Mouse (Mus musculus): Measurements from ENCODE around the gene Tbc1d9. TPM values are rescaled to one million over a fixed set of nuclear protein-coding genes. Genes with fewer than 3 reads are reported as not detected.

Gene Tbc1d9
- polyA plus RNA-seq, 1 experiment: 18.5 TPM

DNA sequence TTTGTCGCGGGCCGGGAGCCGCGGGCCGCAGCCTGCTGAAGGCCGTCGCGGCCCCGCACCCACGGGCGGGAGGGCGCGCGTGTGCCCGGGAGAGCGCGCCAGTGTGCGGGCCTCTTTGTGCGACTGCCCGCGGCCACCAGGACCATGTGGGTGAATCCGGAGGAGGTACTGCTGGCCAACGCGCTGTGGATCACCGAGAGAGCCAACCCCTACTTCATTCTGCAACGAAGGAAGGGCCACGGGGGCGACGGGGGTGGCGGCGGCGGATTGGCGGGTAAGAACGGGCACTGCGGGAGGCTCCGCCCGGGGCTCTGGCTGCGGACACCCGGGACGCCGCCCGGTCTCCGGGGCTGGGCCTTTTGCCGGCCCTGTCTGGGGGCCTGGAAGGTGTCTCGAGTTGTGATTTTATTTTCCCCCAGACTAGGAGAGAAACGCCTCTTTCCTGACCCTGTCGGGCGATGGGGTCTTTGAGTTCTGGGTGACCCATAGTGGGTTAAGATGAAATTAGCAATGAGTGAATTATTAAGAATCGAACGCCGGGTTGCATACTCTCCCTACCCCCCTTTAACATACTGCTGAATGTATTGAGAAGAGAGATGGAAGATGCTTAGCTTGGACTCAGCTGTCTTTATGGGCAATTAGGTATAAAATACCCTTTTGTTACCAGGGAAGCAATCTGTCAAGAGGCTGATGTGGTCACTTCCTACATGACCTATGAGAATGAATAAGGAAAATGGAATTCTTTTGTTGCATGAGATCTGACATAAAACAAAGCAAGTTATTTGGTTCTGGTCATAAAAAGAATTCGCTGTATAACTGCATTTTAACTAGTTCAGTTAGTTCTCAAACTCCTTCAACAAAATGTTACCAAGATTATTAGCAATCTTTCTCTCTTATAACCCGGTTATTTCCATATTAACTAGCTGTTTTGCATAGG lies 1.0 kb downstream of the Tbc1d9 start, which contains the start of gene Gm10645:
Gene Gm10645, minus strand, starts transcription at position 240 of the 937 bp plus-strand sequence.
- WGBS: 7% methylated on average over 54 of the region's 54 CpGs
- DNase-seq (ENCODE audit: low read depth in 1 of 2, low spot score in 2 of 2): peak in 1 of 2 experiments; percentile 11
- Histone ChIP-seq H3K27ac (ENCODE audit: insufficient read depth, low read length) (peak within 1 kb of the TSS; percentile 70), H3K4me1 (ENCODE audit: control insufficient read depth, insufficient read depth, insufficient read length) (peaks cover 4% of the 10 kb centered on the region; the same call in 1 of the 2 replicates), H3K27me3 (ENCODE audit: control insufficient read depth, insufficient read depth, low read length) (peaks cover 10% of the 10 kb centered on the region), H3K4me3 (ENCODE audit: extremely low read depth, insufficient read depth, insufficient read length) (peak within 1 kb of the TSS; percentile 66), H3K36me3 (ENCODE audit: control insufficient read depth, insufficient read depth, low read length) (no peaks in the 10 kb centered on the region)
- TF ChIP-seq POLR2A (IDR thresholded peaks at IDR 0.05; ENCODE audit: low read depth, low read length) (no peak), CTCF (IDR thresholded peaks at IDR 0.05; ENCODE audit: extremely low read depth, insufficient read depth, insufficient read length, insufficient replicate concordance) (no peak)

DNA sequence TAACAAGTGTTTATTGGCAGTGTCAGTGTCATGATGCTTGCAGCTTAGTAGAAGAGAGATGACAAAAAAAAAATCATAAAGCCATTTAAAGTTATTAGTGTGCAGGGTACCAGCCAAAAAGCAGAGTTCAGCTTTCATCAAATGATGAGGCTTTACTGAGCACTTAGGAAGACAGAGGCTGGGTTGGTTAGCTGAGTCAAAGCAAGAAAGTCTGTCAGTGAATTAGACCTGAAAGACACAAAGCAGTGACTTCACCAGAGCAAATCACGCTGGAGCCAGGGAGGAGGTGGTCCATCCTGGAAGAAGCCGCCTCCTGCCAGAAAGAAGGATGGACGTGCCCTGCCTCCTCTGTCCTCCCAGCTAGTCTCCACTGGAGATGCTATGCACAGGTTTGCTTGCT lies 2.8 kb downstream of the Tbc1d9 start:
- no peaks in the 10 kb centered on the region for H3K36me3 ChIP-seq (ENCODE audit: control insufficient read depth, insufficient read depth, low read length)
- TF ChIP-seq CTCF (IDR thresholded peaks at IDR 0.05; ENCODE audit: extremely low read depth, insufficient read depth, insufficient read length, insufficient replicate concordance) (no peak), POLR2A (IDR thresholded peaks at IDR 0.05; ENCODE audit: low read depth, low read length) (no peak)
- H3K27ac ChIP-seq (ENCODE audit: insufficient read depth, low read length): no peak overlapping the region
- 88% methylated on average over 3 of the region's 3 CpGs for WGBS
- H3K4me3 ChIP-seq (ENCODE audit: extremely low read depth, insufficient read depth, insufficient read length): no peak overlapping the region; the same call in 1 of the 2 replicates
- no peak for DNase-seq (ENCODE audit: low read depth in 1 of 2, low spot score in 2 of 2)
- H3K27me3 ChIP-seq (ENCODE audit: control insufficient read depth, insufficient read depth, low read length): peaks cover 10% of the 10 kb centered on the region
- peaks cover 4% of the 10 kb centered on the region; the same call in 1 of the 2 replicates for H3K4me1 ChIP-seq (ENCODE audit: control insufficient read depth, insufficient read depth, insufficient read length)

- no peak overlapping the region for H3K4me3 ChIP-seq (ENCODE audit: extremely low read depth, insufficient read depth, insufficient read length)
- no peak for TF ChIP-seq CTCF (IDR thresholded peaks at IDR 0.05; ENCODE audit: extremely low read depth, insufficient read depth, insufficient read length, insufficient replicate concordance)
- no peak for TF ChIP-seq POLR2A (IDR thresholded peaks at IDR 0.05; ENCODE audit: low read depth, low read length)
- no peak overlapping the region for H3K27ac ChIP-seq (ENCODE audit: insufficient read depth, low read length)
- WGBS: 71% methylated on average over 3 of the region's 3 CpGs
- peaks cover 10% of the 10 kb centered on the region for H3K27me3 ChIP-seq (ENCODE audit: control insufficient read depth, insufficient read depth, low read length)
- peaks cover 4% of the 10 kb centered on the region; the same call in 1 of the 2 replicates for H3K4me1 ChIP-seq (ENCODE audit: control insufficient read depth, insufficient read depth, insufficient read length)
- no peak for DNase-seq (ENCODE audit: low read depth in 1 of 2, low spot score in 2 of 2)
- no peaks in the 10 kb centered on the region for H3K36me3 ChIP-seq (ENCODE audit: control insufficient read depth, insufficient read depth, low read length)
Observed at GRCm38 (mm10) chr8:83169127-83169526, 4.0 kb downstream of the Tbc1d9 start.

- H3K27ac ChIP-seq (ENCODE audit: insufficient read depth, low read length): no peak overlapping the region
- peaks cover 10% of the 10 kb centered on the region for H3K27me3 ChIP-seq (ENCODE audit: control insufficient read depth, insufficient read depth, low read length)
- no peak for TF ChIP-seq POLR2A (IDR thresholded peaks at IDR 0.05; ENCODE audit: low read depth, low read length)
- no peak for TF ChIP-seq CTCF (IDR thresholded peaks at IDR 0.05; ENCODE audit: extremely low read depth, insufficient read depth, insufficient read length, insufficient replicate concordance)
- H3K4me3 ChIP-seq (ENCODE audit: extremely low read depth, insufficient read depth, insufficient read length): no peak overlapping the region
- DNase-seq (ENCODE audit: low read depth in 1 of 2, low spot score in 2 of 2): peak in 1 of 2 experiments; percentile 26
- no peaks in the 10 kb centered on the region for H3K36me3 ChIP-seq (ENCODE audit: control insufficient read depth, insufficient read depth, low read length)
- 70% methylated on average over 2 of the region's 2 CpGs for WGBS
- H3K4me1 ChIP-seq (ENCODE audit: control insufficient read depth, insufficient read depth, insufficient read length): peaks cover 4% of the 10 kb centered on the region; the same call in 1 of the 2 replicates
Observed at GRCm38 (mm10) chr8:83169709-83170108, 4.6 kb downstream of the Tbc1d9 start.

- no peak overlapping the region for H3K4me3 ChIP-seq (ENCODE audit: extremely low read depth, insufficient read depth, insufficient read length)
- no peak for DNase-seq (ENCODE audit: low read depth in 1 of 2, low spot score in 2 of 2)
- peaks cover 3% of the 10 kb centered on the region; the same call in 1 of the 2 replicates for H3K4me1 ChIP-seq (ENCODE audit: control insufficient read depth, insufficient read depth, insufficient read length)
- H3K27ac ChIP-seq (ENCODE audit: insufficient read depth, low read length): no peak overlapping the region
- peaks cover 5% of the 10 kb centered on the region for H3K27me3 ChIP-seq (ENCODE audit: control insufficient read depth, insufficient read depth, low read length)
- TF ChIP-seq POLR2A (IDR thresholded peaks at IDR 0.05; ENCODE audit: low read depth, low read length) (no peak), CTCF (IDR thresholded peaks at IDR 0.05; ENCODE audit: extremely low read depth, insufficient read depth, insufficient read length, insufficient replicate concordance) (no peak)
- H3K36me3 ChIP-seq (ENCODE audit: control insufficient read depth, insufficient read depth, low read length): no peaks in the 10 kb centered on the region
- WGBS: 45% methylated on average over 6 of the region's 6 CpGs
Observed at GRCm38 (mm10) chr8:83170894-83171293, 5.7 kb downstream of the Tbc1d9 start.

DNA sequence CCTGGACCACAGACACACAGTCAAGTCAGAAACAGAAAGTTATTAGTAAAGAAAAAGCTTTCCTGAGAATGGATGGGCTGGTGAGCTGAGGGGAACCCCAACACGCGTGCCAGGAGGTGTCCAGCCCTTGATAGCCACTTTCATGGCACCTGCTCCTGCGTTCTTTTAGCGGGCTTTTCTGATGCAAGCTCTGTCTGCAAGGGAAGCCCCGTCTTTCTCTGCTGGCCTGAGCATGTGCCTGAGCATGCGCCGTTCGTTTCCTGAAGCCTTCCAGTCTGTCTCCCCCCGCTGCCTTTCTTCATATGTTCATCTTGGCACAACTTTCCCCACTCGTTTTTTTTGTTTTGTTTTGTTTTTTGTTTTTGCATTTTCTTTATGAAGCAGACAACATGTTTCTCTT lies 10.5 kb downstream of the Tbc1d9 start:
- TF ChIP-seq CTCF (IDR thresholded peaks at IDR 0.05; ENCODE audit: extremely low read depth, insufficient read depth, insufficient read length, insufficient replicate concordance) (no peak), POLR2A (IDR thresholded peaks at IDR 0.05; ENCODE audit: low read depth, low read length) (no peak)
- no peaks in the 10 kb centered on the region for H3K36me3 ChIP-seq (ENCODE audit: control insufficient read depth, insufficient read depth, low read length)
- no peak for DNase-seq (ENCODE audit: low read depth in 1 of 2, low spot score in 2 of 2)
- no peak overlapping the region for H3K4me3 ChIP-seq (ENCODE audit: extremely low read depth, insufficient read depth, insufficient read length)
- H3K4me1 ChIP-seq (ENCODE audit: control insufficient read depth, insufficient read depth, insufficient read length): peaks cover 2% of the 10 kb centered on the region; the same call in 1 of the 2 replicates
- 74% methylated on average over 10 of the region's 10 CpGs for WGBS
- no peak overlapping the region for H3K27ac ChIP-seq (ENCODE audit: insufficient read depth, low read length)
- no peaks in the 10 kb centered on the region for H3K27me3 ChIP-seq (ENCODE audit: control insufficient read depth, insufficient read depth, low read length)
